Mouse (Mus musculus) cerebellum, adult 9-10 months (tissue): ENCODE data around the gene Dip2b.

ENCODE experiments used
- DNase-seq: peaks from one replicate; pipeline ENCODE4 v3.0.0; 2022

The Dip2b gene

GRCm38 (mm10) chr15:100052726-100053125, 14.3 kb downstream of the Dip2b start:
- DNase-seq, result no peak

GRCm38 (mm10) chr15:100056397-100056908, 18.0 kb downstream of the Dip2b start:
- DNase-seq, result no peak

- DNase-seq, result no peak
These were observed 19.2 kb downstream of the Dip2b start for GRCm38 (mm10) chr15:100057698-100058097.

GRCm38 (mm10) chr15:100058143-100058542, 19.7 kb downstream of the Dip2b start:
- no peak for DNase-seq

- DNase-seq, result no peak
These were observed 20.4 kb downstream of the Dip2b start for GRCm38 (mm10) chr15:100058912-100059311.

- DNase-seq, result no peak
These were observed 21.3 kb downstream of the Dip2b start for GRCm38 (mm10) chr15:100059626-100060311.

GRCm38 (mm10) chr15:100060513-100061140, 22.2 kb downstream of the Dip2b start:
- no peak for DNase-seq

GRCm38 (mm10) chr15:100061377-100061776, 22.9 kb downstream of the Dip2b start:
- no peak for DNase-seq

- DNase-seq, result no peak
These were observed 24.8 kb downstream of the Dip2b start for GRCm38 (mm10) chr15:100063229-100063773.

GRCm38 (mm10) chr15:100066702-100067101, 28.2 kb downstream of the Dip2b start:
- no peak for DNase-seq

- no peak for DNase-seq
These were observed 30.6 kb downstream of the Dip2b start for GRCm38 (mm10) chr15:100069101-100069500.

- no peak for DNase-seq
These were observed 31.6 kb downstream of the Dip2b start for GRCm38 (mm10) chr15:100070021-100070420.

GRCm38 (mm10) chr15:100071819-100072218, 33.4 kb downstream of the Dip2b start:
- DNase-seq, result no peak

- DNase-seq, result no peak
These were observed 35.4 kb downstream of the Dip2b start for GRCm38 (mm10) chr15:100073696-100074453.

GRCm38 (mm10) chr15:100074754-100075153, 36.3 kb downstream of the Dip2b start:
- no peak for DNase-seq

GRCm38 (mm10) chr15:100076362-100076761, 37.9 kb downstream of the Dip2b start:
- DNase-seq, result no peak

GRCm38 (mm10) chr15:100080833-100081477, 42.5 kb downstream of the Dip2b start:
- no peak for DNase-seq

- peak; percentile 60 for DNase-seq
These were observed 43.1 kb downstream of the Dip2b start for GRCm38 (mm10) chr15:100081478-100081998.

GRCm38 (mm10) chr15:100082052-100082451, 43.6 kb downstream of the Dip2b start:
- DNase-seq, result no peak

GRCm38 (mm10) chr15:100082733-100083132, 44.3 kb downstream of the Dip2b start:
- no peak for DNase-seq

GRCm38 (mm10) chr15:100083882-100084281, 45.4 kb downstream of the Dip2b start:
- no peak for DNase-seq

- no peak for DNase-seq
These were observed 46.4 kb downstream of the Dip2b start for GRCm38 (mm10) chr15:100084882-100085281.

- DNase-seq, result no peak
These were observed 49.6 kb downstream of the Dip2b start for GRCm38 (mm10) chr15:100088021-100088420.
